Mouse (Mus musculus) MEL (cell line): ENCODE measurements at regions not wholly inside any gene's neighbourhood (a gene's known extent, or its start where the extent isn't known, plus 50 kb on each side); places are given as distances from the start of the nearest gene placed in this dataset.

ENCODE experiments used
- EP300 ChIP-seq, 2 experiments: IDR thresholded peaks; 2 replicates each; pipeline ENCODE4 v1.6.1; 2011; ENCODE audit warnings: improper control_type of control experiment in 2 of 2, low read length in 2 of 2, low read depth in 1 of 2, mild to moderate bottlenecking in 1 of 2
- NELFE ChIP-seq: IDR thresholded peaks from 2 replicates; pipeline ENCODE4 v1.6.1; 2011; ENCODE audit warnings: low read depth, low read length, improper control_type of control experiment

GRCm38 (mm10) chr8:92579446-92579845 lies 94.6 kb upstream of the Irx6 start:
- no peak for TF ChIP-seq NELFE
- TF ChIP-seq EP300 (IDR thresholded peaks at IDR 0.05; ENCODE audit: low read depth in 1 of 2, low read length in 2 of 2), result no peak
